Mouse (Mus musculus) bone marrow macrophage, adult 2 months (primary cell): ENCODE data around the gene Mn1. TPM values are rescaled to one million over a fixed set of nuclear protein-coding genes. Genes with fewer than 3 reads are reported as not detected.

Experiments used
- H3K27ac ChIP-seq: 2 replicates; pipeline ENCODE4 v1.5.1; 2012; ENCODE audit warnings: low read depth, low read length; ENCODE audit not compliant: insufficient read depth
- H3K4me1 ChIP-seq: 2 replicates; pipeline ENCODE4 v1.6.1; 2012; ENCODE audit warnings: low read length; ENCODE audit not compliant: control insufficient read depth, insufficient read depth
- H3K4me3 ChIP-seq: 2 replicates; pipeline ENCODE4 v1.5.1; 2012; ENCODE audit warnings: mild to moderate bottlenecking, low read length, moderate library complexity; ENCODE audit not compliant: insufficient read depth
- CTCF ChIP-seq: IDR thresholded peaks from 2 replicates; pipeline ENCODE4 v1.5.1; 2012; ENCODE audit warnings: low read depth, mild to moderate bottlenecking, low read length, moderate library complexity
- POLR2A ChIP-seq: IDR thresholded peaks from 2 replicates; pipeline ENCODE4 v1.6.1; 2012; ENCODE audit warnings: mild to moderate bottlenecking, low read depth, low read length, borderline replicate concordance
- polyA plus RNA-seq: library from polyadenylated mRNA; stranded (reverse); fragments of >200 nt; gene quantifications from 2 replicates; pipeline ENCODE4 v1.2.4, GENCODE M21; 2012; ENCODE audit not compliant: missing spikeins, insufficient read depth, insufficient read length

Mn1 gene
- polyA plus RNA-seq, result 0.08 and 0.12 TPM in 2 replicates

DNA sequence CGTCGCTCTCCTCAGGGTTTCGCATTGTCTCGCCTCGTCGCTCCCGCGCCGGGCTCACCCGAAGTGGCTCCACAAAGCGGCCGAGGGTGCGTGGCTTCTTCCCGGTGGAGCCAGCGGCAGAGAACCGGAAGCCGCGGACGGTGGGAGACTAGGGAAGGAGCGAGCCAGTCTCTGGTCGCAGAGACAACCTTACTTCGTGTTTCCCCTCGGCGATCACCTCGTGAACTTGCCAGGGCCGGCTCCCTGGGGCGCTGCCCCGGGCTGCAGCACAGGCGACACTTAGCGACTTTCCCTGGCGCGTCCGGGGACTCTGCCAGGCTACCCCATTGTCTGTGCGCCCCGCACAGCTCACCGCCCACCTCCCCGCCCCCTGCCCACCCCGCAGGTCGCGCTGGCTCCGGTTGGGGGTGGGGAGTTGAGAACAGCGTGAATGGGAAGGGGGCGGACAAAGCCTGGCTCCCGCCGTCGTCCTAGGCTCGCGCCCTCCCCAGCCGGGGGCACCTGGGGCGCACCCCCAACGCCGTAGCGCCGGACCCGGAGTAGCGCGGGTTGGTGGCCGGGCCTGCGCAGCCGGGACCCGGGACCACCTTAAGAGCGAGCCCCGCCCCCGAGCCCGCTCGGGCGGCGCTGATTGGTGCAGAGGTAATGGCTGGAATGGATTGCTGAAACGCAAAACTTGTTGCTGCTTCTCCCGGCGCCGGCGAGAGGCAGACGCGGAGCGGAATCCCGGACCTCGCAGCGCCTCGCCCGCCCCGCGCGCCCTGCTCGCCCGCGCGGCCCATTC is at the start of gene Mn1:
TSS of gene Mn1 (plus strand) at position 772 of the 784 bp plus-strand sequence.
- Histone ChIP-seq H3K4me3 (peak within 1 kb of the TSS; percentile 58), H3K4me1 (no peaks in the 10 kb centered on the region), H3K27ac (no peak within 1 kb of the TSS)
- TF ChIP-seq CTCF (no peak), POLR2A (no peak)

GRCm38 (mm10) chr5:111367937-111368517 is 49.1 kb upstream of the Mn1 start:
- no peak overlapping the region for H3K27ac ChIP-seq
- TF ChIP-seq CTCF (no peak), POLR2A (no peak)
- no peaks in the 10 kb centered on the region for H3K4me1 ChIP-seq
- no peak overlapping the region for H3K4me3 ChIP-seq

DNA sequence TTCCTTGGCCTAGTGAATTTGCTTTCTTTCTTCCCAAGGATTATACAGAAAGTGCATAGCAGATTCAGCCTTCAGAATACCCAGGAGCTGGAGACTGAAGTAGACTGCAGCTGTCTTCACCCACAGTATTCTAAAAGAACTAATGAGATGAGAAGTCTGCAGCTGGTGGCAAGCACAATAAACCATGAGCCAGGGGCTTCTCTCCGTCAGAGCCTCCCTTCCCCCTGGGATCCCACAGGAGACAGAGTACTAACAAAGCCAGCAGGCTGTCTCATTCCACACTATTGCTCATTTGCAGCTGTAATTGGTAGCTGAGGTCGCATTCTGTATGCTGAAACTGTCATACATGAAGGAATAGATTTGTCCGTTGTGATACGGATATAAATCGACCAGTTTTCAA is 48.6 kb upstream of the Mn1 start:
- TF ChIP-seq CTCF (no peak), POLR2A (no peak)
- H3K4me3 ChIP-seq, result no peak overlapping the region
- H3K4me1 ChIP-seq, result no peaks in the 10 kb centered on the region
- no peak overlapping the region for H3K27ac ChIP-seq

- TF ChIP-seq POLR2A (no peak), CTCF (no peak)
- no peak overlapping the region for H3K27ac ChIP-seq
- no peaks in the 10 kb centered on the region for H3K4me1 ChIP-seq
- H3K4me3 ChIP-seq, result no peak overlapping the region
Measured at GRCm38 (mm10) chr5:111375616-111376015, 41.5 kb upstream of the Mn1 start.

DNA sequence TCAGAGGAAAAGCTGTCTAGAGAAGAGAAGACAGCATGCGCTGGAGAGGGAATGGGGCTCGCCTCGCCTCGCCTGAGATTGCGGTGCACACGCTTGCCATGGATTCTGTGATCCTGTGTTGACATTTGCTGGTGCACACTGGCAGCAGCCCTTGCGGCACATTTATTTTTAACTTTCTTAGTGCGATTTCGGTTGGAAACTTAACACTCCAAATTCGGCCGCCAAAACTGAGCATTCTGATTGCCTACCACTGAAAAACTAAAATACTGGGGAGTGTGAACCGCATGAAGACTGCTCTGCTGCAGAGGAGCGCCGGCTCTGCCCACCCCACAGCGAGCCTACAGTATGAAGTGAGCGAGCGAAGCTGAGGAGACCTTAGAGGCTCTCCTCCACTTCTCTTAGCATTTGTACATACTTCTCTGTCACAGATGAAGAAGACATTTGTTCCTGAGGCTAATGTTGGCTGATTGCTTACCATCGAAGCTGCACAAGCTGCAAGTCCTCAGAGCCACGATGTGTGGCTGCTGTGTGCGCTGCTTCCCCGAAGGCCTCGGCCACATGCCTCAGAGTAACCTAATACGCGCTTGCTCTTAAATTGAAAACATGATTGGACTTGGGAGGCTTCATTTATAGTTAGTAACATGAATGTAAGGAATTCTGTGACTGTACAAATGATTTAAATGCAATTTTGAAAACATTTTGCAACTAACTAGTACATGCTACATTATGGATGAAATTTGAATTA is 40.7 kb upstream of the Mn1 start:
- Histone ChIP-seq H3K27ac (no peak overlapping the region), H3K4me1 (no peaks in the 10 kb centered on the region), H3K4me3 (no peak overlapping the region)
- no peak for TF ChIP-seq CTCF
- TF ChIP-seq POLR2A, result no peak

GRCm38 (mm10) chr5:111378126-111378993 is 38.8 kb upstream of the Mn1 start:
- no peak for TF ChIP-seq POLR2A
- TF ChIP-seq CTCF, result no peak
- Histone ChIP-seq H3K27ac (no peak overlapping the region), H3K4me3 (no peak overlapping the region), H3K4me1 (no peaks in the 10 kb centered on the region)

DNA sequence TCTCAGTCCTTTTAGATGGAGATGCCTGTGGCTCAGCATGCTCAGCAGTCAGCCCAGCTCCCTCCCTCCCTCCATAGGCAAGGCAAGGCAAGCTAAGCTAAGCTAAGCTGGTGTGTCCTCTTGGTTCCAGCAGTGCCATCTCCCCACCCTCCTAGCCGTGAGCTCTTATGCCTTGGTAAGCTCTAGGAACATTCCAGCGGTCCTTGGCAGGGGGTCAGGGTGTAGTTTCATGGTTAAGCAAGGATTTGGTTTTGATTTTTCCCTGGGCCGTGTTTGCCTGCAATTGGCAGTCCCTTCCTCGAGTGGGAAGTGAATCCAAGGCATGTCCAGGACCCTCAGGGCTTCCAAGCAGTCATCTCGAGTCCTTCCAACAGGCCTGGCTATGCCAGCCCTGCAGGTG is 33.8 kb upstream of the Mn1 start:
- Histone ChIP-seq H3K4me1 (no peaks in the 10 kb centered on the region), H3K4me3 (no peak overlapping the region), H3K27ac (no peak overlapping the region)
- TF ChIP-seq CTCF (no peak), POLR2A (no peak)

DNA sequence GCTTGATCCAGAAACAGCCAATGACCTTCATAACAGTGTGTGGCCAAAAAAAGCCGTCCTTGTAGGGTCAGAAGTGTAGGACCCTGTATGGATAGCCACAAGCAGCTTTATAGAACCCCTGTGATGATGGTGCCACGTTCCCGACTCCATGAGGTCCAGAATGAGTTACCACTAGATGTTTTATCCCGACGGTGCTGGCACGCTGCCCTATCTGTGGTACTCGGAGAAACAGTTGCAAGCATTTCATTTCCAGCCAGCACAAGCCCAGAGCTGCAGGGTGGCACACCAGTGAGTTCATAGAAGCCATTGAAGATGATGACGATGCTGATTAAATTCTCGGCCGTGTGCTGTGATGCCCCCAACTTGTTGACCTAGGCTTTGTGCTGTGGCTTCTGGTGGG is 26.3 kb upstream of the Mn1 start:
- no peak overlapping the region for H3K4me3 ChIP-seq
- no peak overlapping the region for H3K27ac ChIP-seq
- no peak for TF ChIP-seq POLR2A
- TF ChIP-seq CTCF, result no peak
- no peaks in the 10 kb centered on the region; the same call in 1 of the 2 replicates for H3K4me1 ChIP-seq

- Histone ChIP-seq H3K4me3 (no peak overlapping the region), H3K4me1 (peaks cover 4% of the 10 kb centered on the region; the same call in 1 of the 2 replicates), H3K27ac (no peak overlapping the region)
- no peak for TF ChIP-seq POLR2A
- TF ChIP-seq CTCF, result no peak
Measured at GRCm38 (mm10) chr5:111391485-111391884, 25.7 kb upstream of the Mn1 start.
